Mouse (Mus musculus): ENCODE data around the gene Rundc3a.

DNA sequence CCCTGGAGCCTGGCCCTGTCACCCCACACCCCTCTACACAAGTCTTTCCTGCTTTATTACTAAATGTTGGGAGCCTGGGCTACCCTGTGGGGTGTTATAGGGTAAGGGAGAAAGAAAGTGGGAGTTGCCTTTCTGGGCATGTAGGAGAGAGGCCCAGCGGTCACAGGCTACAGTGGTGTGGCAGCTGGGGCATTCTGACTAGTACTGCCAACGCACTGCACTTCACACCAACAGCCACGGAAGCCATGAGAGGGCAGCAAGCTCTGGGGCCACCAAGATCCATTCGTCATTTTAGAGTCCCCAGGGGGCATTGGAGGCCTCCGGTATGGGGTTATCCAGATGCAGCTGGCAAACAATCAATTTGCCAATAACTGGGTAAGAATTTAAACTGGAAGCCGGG, 48.9 kb downstream of the Rundc3a start:
- TF ChIP-seq CTCF (IDR thresholded peaks at IDR 0.05; ENCODE audit: control insufficient read depth, insufficient read depth, insufficient replicate concordance, low read depth, low read length) (no peak), POLR2A (IDR thresholded peaks at IDR 0.05; ENCODE audit: control insufficient read depth, low read depth, low read length) (no peak)
